Mouse (Mus musculus): Measurements from ENCODE around the gene Gm28048.

DNA sequence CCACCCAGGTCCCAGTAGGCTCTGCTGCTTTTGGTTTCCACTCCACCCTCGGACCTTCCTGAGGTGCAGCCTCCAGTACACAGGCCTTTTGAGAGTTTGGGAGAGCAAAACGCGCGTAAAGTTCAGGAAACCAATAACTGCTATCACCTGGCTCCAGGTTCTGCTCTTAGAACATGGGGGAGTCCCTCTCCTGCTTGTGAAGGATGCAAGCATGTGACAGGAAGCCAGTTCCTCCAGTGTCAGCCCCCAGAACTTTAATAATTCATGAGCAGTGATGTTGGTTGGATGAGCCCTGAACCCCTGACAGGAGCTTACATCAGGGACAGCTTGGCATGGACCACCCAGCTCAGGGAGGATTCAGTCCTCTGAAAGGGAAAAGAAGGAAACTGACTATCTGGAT is 102.2 kb downstream of the Gm28048 start:
- TF ChIP-seq POLR2A (IDR thresholded peaks at IDR 0.05; ENCODE audit: extremely low read depth, insufficient read depth, low read length) (no peak), CTCF (IDR thresholded peaks at IDR 0.05; ENCODE audit: low read depth, low read length) (no peak)
